Mouse (Mus musculus) heart, embryonic 16.5 days (tissue): ENCODE measurements at regions not wholly inside any gene's neighbourhood (a gene's known extent, or its start where the extent isn't known, plus 50 kb on each side); places are given as distances from the start of the nearest gene placed in this dataset.

Experiments used
- ATAC-seq: fragments of 200-750 bp; cut with Nextera tagmentation; replicated peaks from 2 replicates; pipeline ENCODE4 v1.8.0; 2017; ENCODE audit warnings: moderate number of reproducible peaks; ENCODE audit not compliant: insufficient read depth, low FRiP score; ENCODE audit errors: extremely low read depth
- H3K27ac ChIP-seq: fragments of 300-500 bp; sonication (generic); 2 replicates; pipeline ENCODE4 v1.5.1; 2014; ENCODE audit warnings: mild to moderate bottlenecking, low read length, control low read depth, moderate library complexity
- H3K27me3 ChIP-seq: fragments of 300-500 bp; sonication (generic); 2 replicates; pipeline ENCODE4 v1.6.1; 2014; ENCODE audit warnings: low read length, mixed read lengths; ENCODE audit not compliant: control insufficient read depth, insufficient read depth
- H3K36me3 ChIP-seq: fragments of 300-500 bp; sonication (generic); 2 replicates; pipeline ENCODE4 v1.6.1; 2014; ENCODE audit not compliant: control insufficient read depth, insufficient read depth
- H3K4me1 ChIP-seq: fragments of 300-500 bp; sonication (generic); 2 replicates; pipeline ENCODE4 v1.6.1; 2014; ENCODE audit warnings: low read length, mixed read lengths; ENCODE audit not compliant: control insufficient read depth, insufficient read depth
- H3K4me2 ChIP-seq: fragments of 300-500 bp; sonication (generic); 2 replicates; pipeline ENCODE4 v1.6.1; 2014; ENCODE audit warnings: low read depth, mild to moderate bottlenecking, control low read depth, low read length
- H3K4me3 ChIP-seq: fragments of 300-500 bp; sonication (generic); 2 replicates; pipeline ENCODE4 v1.5.1; 2014; ENCODE audit warnings: mild to moderate bottlenecking, control low read depth, low read length
- H3K9ac ChIP-seq: fragments of 300-500 bp; sonication (generic); 2 replicates; pipeline ENCODE4 v1.6.1; 2014; ENCODE audit warnings: low read length, control low read depth
- H3K9me3 ChIP-seq: fragments of 300-500 bp; sonication (generic); replicated peaks from 2 replicates; pipeline ENCODE4 v1.6.1; 2016; ENCODE audit warnings: low read length; ENCODE audit not compliant: control insufficient read depth
- WGBS: fragments of 180-500 bp; shearing (Covaris S2); extraction: QIAGEN DNeasy Blood & Tissue Kit; methylation state at CpG from one replicate; pipeline ENCODE4 v1.1.7; 2014; 5-methylcytosine and 5-hydroxymethylcytosine counted together

DNA sequence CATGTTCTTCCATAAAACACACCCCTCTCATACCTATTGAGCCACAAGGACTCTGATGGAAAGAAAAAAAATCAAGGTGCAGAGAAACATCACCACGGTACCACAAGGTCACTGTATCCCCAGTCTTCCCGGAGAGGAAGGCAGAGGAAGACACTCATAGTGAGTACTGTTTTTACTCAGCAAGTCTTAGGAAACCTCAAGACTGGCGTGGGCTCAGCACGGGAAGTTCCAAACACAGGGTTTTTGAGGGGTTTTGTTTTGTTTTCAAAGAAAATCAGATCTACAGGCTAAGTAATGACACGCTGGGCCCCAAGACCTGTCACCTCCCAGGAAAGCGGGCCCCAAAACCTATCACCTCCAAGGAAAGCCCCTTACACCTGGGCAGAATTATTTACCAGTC lies 259.6 kb upstream of the Jarid2 start:
- Histone ChIP-seq H3K4me2 (no peak overlapping the region), H3K9me3 (no peaks in the 10 kb centered on the region), H3K9ac (no peak overlapping the region), H3K4me1 (0 out of 2 replicates have a peak, but pooled peaks cover 2% of the 10 kb centered on the region), H3K4me3 (no peak overlapping the region), H3K36me3 (no peaks in the 10 kb centered on the region), H3K27ac (no peak overlapping the region), H3K27me3 (no peaks in the 10 kb centered on the region)
- WGBS: 82% methylated on average over 6 of the region's 6 CpGs
- no peak for ATAC-seq

DNA sequence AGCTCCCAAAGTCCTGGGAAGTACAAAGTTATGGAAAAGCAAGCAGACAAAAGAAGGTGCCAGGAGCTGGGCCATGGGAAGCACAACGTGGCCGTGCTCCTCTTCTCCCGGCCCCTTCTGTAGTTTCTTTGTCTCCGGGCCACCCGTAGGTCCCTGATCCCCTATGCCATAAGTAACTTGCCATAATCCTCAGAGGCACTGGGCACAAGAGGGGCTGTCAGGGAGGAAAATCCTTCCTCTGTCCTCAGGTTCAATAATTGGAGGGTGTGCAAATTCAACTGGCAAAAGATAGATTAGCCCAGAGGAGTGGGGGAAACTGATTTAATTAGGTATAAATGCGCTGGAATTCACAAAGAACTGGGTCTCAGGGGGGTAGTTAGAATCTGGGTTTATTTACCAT lies 256.1 kb upstream of the Jarid2 start:
- Histone ChIP-seq H3K9ac (no peak overlapping the region), H3K27ac (no peak overlapping the region), H3K36me3 (no peaks in the 10 kb centered on the region), H3K27me3 (no peaks in the 10 kb centered on the region), H3K9me3 (no peaks in the 10 kb centered on the region), H3K4me2 (no peak overlapping the region), H3K4me3 (no peak overlapping the region), H3K4me1 (peaks cover 6% of the 10 kb centered on the region; the same call in 1 of the 2 replicates)
- ATAC-seq: no peak
- 58% methylated on average over 6 of the region's 6 CpGs for WGBS

GRCm38 (mm10) chr13:44476901-44477300 lies 252.4 kb upstream of the Jarid2 start:
- Histone ChIP-seq H3K27ac (peak overlapping the region; percentile 61), H3K27me3 (no peaks in the 10 kb centered on the region), H3K9me3 (no peaks in the 10 kb centered on the region), H3K36me3 (no peaks in the 10 kb centered on the region), H3K9ac (no peak overlapping the region), H3K4me1 (peaks cover 6% of the 10 kb centered on the region; the same call in 1 of the 2 replicates), H3K4me3 (no peak overlapping the region), H3K4me2 (peak overlapping the region; percentile 30; the same call in 1 of the 2 replicates)
- ATAC-seq: no peak
- WGBS: 50% methylated on average over 8 of the region's 8 CpGs

- 65% methylated on average over 7 of the region's 7 CpGs for WGBS
- Histone ChIP-seq H3K4me1 (peaks cover 6% of the 10 kb centered on the region; the same call in 1 of the 2 replicates), H3K9me3 (no peaks in the 10 kb centered on the region), H3K9ac (no peak overlapping the region), H3K27ac (no peak overlapping the region), H3K4me2 (no peak overlapping the region), H3K36me3 (no peaks in the 10 kb centered on the region), H3K4me3 (no peak overlapping the region), H3K27me3 (no peaks in the 10 kb centered on the region)
- ATAC-seq: no peak
These were observed 249.1 kb upstream of the Jarid2 start for GRCm38 (mm10) chr13:44480128-44480527.

GRCm38 (mm10) chr13:44482661-44483060 lies 246.6 kb upstream of the Jarid2 start:
- Histone ChIP-seq H3K9ac (no peak overlapping the region), H3K27me3 (no peaks in the 10 kb centered on the region), H3K4me1 (no peaks in the 10 kb centered on the region), H3K4me2 (no peak overlapping the region), H3K27ac (no peak overlapping the region), H3K4me3 (no peak overlapping the region), H3K9me3 (no peaks in the 10 kb centered on the region), H3K36me3 (no peaks in the 10 kb centered on the region)
- ATAC-seq: no peak
- WGBS: 65% methylated on average over 7 of the region's 7 CpGs

DNA sequence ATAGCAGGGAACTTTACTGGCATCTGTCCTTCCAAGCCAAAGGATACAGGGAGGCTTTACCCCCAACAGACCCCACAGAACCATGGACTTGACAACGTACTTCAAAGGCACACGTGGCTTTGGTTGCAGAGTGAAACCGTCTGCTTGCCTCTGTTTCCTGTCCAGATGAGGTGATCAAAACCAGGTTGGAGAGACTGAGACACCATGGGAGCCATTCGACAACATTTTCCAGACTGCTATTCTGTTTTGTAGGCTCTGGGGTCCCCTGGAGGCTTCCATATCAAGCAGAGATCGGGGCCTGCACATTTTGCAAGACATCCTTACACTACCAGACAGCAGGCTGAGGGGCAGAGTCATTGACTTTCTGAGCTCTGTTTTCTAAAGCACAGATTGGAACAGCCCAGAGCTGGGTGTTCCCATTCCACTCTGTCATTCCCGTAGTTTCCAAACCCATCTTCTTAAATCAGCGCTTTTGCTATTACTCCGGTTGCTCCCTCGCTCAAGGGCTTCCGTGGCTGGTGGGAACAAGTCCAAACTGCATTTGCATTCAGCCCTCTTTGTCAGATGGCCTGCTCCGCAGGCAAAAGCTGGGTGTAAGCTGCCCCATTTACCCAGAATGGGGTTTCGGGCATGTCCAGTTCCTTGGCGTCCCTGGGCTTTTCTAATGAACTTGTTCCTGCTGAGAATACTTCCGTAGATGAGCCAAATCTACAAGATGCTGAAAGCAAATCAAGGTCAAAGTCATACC lies 244.5 kb upstream of the Jarid2 start:
- Histone ChIP-seq H3K9ac (no peak overlapping the region), H3K36me3 (no peaks in the 10 kb centered on the region), H3K27me3 (no peaks in the 10 kb centered on the region), H3K27ac (no peak overlapping the region), H3K9me3 (no peaks in the 10 kb centered on the region), H3K4me3 (no peak overlapping the region), H3K4me1 (no peaks in the 10 kb centered on the region), H3K4me2 (no peak overlapping the region)
- ATAC-seq: no peak
- WGBS: 67% methylated on average over 14 of the region's 14 CpGs

GRCm38 (mm10) chr13:44490935-44491465 lies 238.3 kb upstream of the Jarid2 start:
- 44% methylated on average over 4 of the region's 4 CpGs for WGBS
- no peaks in the 10 kb centered on the region for H3K27me3 ChIP-seq
- no peak overlapping the region for H3K4me3 ChIP-seq
- no peak overlapping the region for H3K4me2 ChIP-seq
- H3K9ac ChIP-seq: no peak overlapping the region
- no peaks in the 10 kb centered on the region for H3K36me3 ChIP-seq
- ATAC-seq: no peak
- H3K4me1 ChIP-seq: peaks cover 10% of the 10 kb centered on the region
- H3K27ac ChIP-seq: no peak overlapping the region
- no peaks in the 10 kb centered on the region for H3K9me3 ChIP-seq

DNA sequence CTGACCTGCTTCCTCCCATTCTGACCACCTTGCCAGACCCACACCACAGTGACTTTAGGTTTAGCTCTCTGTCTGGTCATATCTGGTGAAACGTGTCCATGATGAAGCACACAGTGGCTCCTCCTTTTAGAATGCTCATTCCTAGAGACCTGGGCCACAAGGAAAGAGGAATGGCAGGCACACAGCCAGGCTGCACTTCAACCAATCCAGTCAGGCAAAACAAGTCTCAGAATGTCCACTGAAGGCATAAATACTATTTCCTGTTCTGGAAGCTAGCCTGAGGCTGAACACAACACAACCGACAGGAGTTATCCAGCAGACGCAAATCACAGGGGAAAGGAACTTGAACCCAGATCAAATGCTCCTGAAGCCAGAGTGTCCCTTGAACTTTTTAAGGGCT lies 235.4 kb upstream of the Jarid2 start:
- Histone ChIP-seq H3K4me1 (peaks cover 10% of the 10 kb centered on the region), H3K4me2 (no peak overlapping the region), H3K4me3 (no peak overlapping the region), H3K36me3 (no peaks in the 10 kb centered on the region), H3K27ac (no peak overlapping the region), H3K27me3 (no peaks in the 10 kb centered on the region), H3K9me3 (no peaks in the 10 kb centered on the region), H3K9ac (no peak overlapping the region)
- no peak for ATAC-seq
- 41% methylated on average over 3 of the region's 3 CpGs for WGBS

DNA sequence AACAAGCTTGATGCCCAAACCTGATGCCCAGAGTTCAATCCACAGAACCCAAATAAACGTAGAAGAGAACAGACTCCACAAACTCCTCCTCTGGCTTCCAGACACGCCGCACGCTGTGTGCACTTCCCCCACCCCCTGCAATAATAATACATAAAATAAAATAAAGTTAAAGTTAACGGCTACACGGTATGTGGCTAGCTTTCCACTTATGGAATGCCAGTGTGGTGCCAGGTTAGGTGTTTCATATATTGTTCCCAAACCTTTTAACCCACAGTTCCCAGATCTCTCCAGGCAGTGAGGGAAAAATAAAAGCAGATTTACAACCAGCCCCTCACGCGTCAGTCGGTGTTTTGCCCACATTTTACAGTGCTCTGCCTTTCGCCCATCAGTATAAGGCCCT lies 233.8 kb upstream of the Jarid2 start:
- Histone ChIP-seq H3K27me3 (no peaks in the 10 kb centered on the region), H3K36me3 (no peaks in the 10 kb centered on the region), H3K4me2 (no peak overlapping the region), H3K4me1 (peaks cover 10% of the 10 kb centered on the region), H3K27ac (no peak overlapping the region), H3K9ac (no peak overlapping the region), H3K4me3 (no peak overlapping the region), H3K9me3 (no peaks in the 10 kb centered on the region)
- 87% methylated on average over 10 of the region's 10 CpGs for WGBS
- no peak for ATAC-seq
